Mouse (Mus musculus) midbrain, embryonic 11.5 days (tissue): ENCODE measurements around the gene Tbc1d1. TPM values are rescaled to one million over a fixed set of nuclear protein-coding genes. Genes with fewer than 3 reads are reported as not detected.

Experiments used
- ATAC-seq: fragments of 200-750 bp; cut with Nextera tagmentation; 2 replicates; pipeline ENCODE4 v1.8.0; 2017; ENCODE audit warnings: moderate TSS enrichment, moderate library complexity; ENCODE audit not compliant: low FRiP score
- DNase-seq: peaks from one replicate; pipeline ENCODE4 v3.0.0; 2015; ENCODE audit warnings: low spot score; ENCODE audit errors: missing footprints
- H3K27ac ChIP-seq: fragments of 300-500 bp; sonication (generic); 2 replicates; pipeline ENCODE4 v1.5.1; 2014; ENCODE audit warnings: low read depth, low read length
- H3K27me3 ChIP-seq: fragments of 300-500 bp; sonication (generic); 2 replicates; pipeline ENCODE4 v1.6.1; 2014; ENCODE audit warnings: mild to moderate bottlenecking, low read length, moderate library complexity, mixed read lengths; ENCODE audit not compliant: control insufficient read depth, insufficient read depth
- H3K36me3 ChIP-seq: fragments of 300-500 bp; sonication (generic); 2 replicates; pipeline ENCODE4 v1.6.1; 2014; ENCODE audit warnings: mild to moderate bottlenecking, low read length, moderate library complexity, mixed read lengths; ENCODE audit not compliant: control insufficient read depth, insufficient read depth
- H3K4me1 ChIP-seq: fragments of 300-500 bp; sonication (generic); 2 replicates; pipeline ENCODE4 v1.6.1; 2014; ENCODE audit warnings: low read length; ENCODE audit not compliant: control insufficient read depth, insufficient read depth
- H3K4me2 ChIP-seq: fragments of 300-500 bp; sonication (generic); 2 replicates; pipeline ENCODE4 v1.6.1; 2014; ENCODE audit warnings: mild to moderate bottlenecking, moderate library complexity
- H3K4me3 ChIP-seq: fragments of 300-500 bp; sonication (generic); 2 replicates; pipeline ENCODE4 v1.5.1; 2014; ENCODE audit warnings: low read depth, low read length
- H3K9ac ChIP-seq: fragments of 300-500 bp; sonication (generic); 2 replicates; pipeline ENCODE4 v1.6.1; 2014; ENCODE audit warnings: low read length
- H3K9me3 ChIP-seq: fragments of 300-500 bp; sonication (generic); 2 replicates; pipeline ENCODE4 v1.6.1; 2016; ENCODE audit warnings: low read length; ENCODE audit not compliant: control insufficient read depth
- WGBS: fragments of 180-500 bp; shearing (Covaris S2); extraction: QIAGEN DNeasy Blood & Tissue Kit; methylation state at CpG from one replicate; pipeline ENCODE4 v1.1.7; 2014; 5-methylcytosine and 5-hydroxymethylcytosine counted together
- polyA plus RNA-seq: library from polyadenylated mRNA; unstranded; fragments of >200 nt; fragmentation: Nextera tagmentation; extraction: Ambion mirVana; gene quantifications from 2 replicates; pipeline ENCODE4 v1.2.1, GENCODE M21; 2014

Gene Tbc1d1
- polyA plus RNA-seq, 1 experiment from 2014 or later, result 21.0 TPM

GRCm38 (mm10) chr5:64279668-64280067 is 123.6 kb downstream of the Tbc1d1 start:
- 73% methylated on average over 7 of the region's 7 CpGs for WGBS

GRCm38 (mm10) chr5:64280191-64280590 is 124.1 kb downstream of the Tbc1d1 start:
- DNase-seq (no peak), ATAC-seq (no peak)
- WGBS, result 90% methylated on average over 8 of the region's 8 CpGs
- H3K4me3 ChIP-seq, result no peak overlapping the region
- no peaks in the 10 kb centered on the region for H3K4me1 ChIP-seq
- no peak overlapping the region for H3K4me2 ChIP-seq
- no peaks in the 10 kb centered on the region for H3K27me3 ChIP-seq
- H3K36me3 ChIP-seq, result peaks cover 4% of the 10 kb centered on the region; the same call in 1 of the 2 replicates
- H3K9ac ChIP-seq, result no peak overlapping the region
- no peaks in the 10 kb centered on the region for H3K9me3 ChIP-seq
- no peak overlapping the region for H3K27ac ChIP-seq

More at GRCm38 (mm10) chr5:64279668-64280067, 123.6 kb downstream of the Tbc1d1 start:
- Histone ChIP-seq H3K4me2 (no peak overlapping the region), H3K27me3 (no peaks in the 10 kb centered on the region), H3K9me3 (no peaks in the 10 kb centered on the region), H3K9ac (no peak overlapping the region), H3K36me3 (peaks cover 4% of the 10 kb centered on the region; the same call in 1 of the 2 replicates), H3K27ac (no peak overlapping the region), H3K4me3 (no peak overlapping the region), H3K4me1 (no peaks in the 10 kb centered on the region)
- DNase-seq (no peak), ATAC-seq (no peak)

- 91% methylated on average over 4 of the region's 4 CpGs for WGBS
- Histone ChIP-seq H3K4me3 (no peak overlapping the region), H3K27ac (no peak overlapping the region), H3K36me3 (peaks cover 4% of the 10 kb centered on the region; the same call in 1 of the 2 replicates), H3K27me3 (no peaks in the 10 kb centered on the region), H3K4me1 (no peaks in the 10 kb centered on the region), H3K4me2 (no peak overlapping the region), H3K9me3 (no peaks in the 10 kb centered on the region), H3K9ac (no peak overlapping the region)
- no peak for DNase-seq
- ATAC-seq, result no peak
These were observed 124.5 kb downstream of the Tbc1d1 start for GRCm38 (mm10) chr5:64280613-64281012.

GRCm38 (mm10) chr5:64281674-64282073 is 125.6 kb downstream of the Tbc1d1 start:
- Histone ChIP-seq H3K36me3 (peaks cover 4% of the 10 kb centered on the region; the same call in 1 of the 2 replicates), H3K4me1 (no peaks in the 10 kb centered on the region), H3K27me3 (no peaks in the 10 kb centered on the region), H3K27ac (no peak overlapping the region), H3K4me3 (no peak overlapping the region), H3K4me2 (no peak overlapping the region), H3K9me3 (no peaks in the 10 kb centered on the region), H3K9ac (no peak overlapping the region)
- 91% methylated on average over 7 of the region's 7 CpGs for WGBS
- no peak for ATAC-seq
- DNase-seq, result no peak

- DNase-seq (no peak), ATAC-seq (no peak)
- 0 out of 2 replicates have a peak, but pooled peaks cover 7% of the 10 kb centered on the region for H3K36me3 ChIP-seq
- H3K9me3 ChIP-seq, result no peaks in the 10 kb centered on the region
- H3K4me2 ChIP-seq, result no peak overlapping the region
- no peak overlapping the region for H3K9ac ChIP-seq
- H3K4me3 ChIP-seq, result no peak overlapping the region
- no peak overlapping the region for H3K27ac ChIP-seq
- WGBS, result 86% methylated on average over 4 of the region's 4 CpGs
- H3K4me1 ChIP-seq, result no peaks in the 10 kb centered on the region
- H3K27me3 ChIP-seq, result no peaks in the 10 kb centered on the region
These were observed 126.5 kb downstream of the Tbc1d1 start for GRCm38 (mm10) chr5:64282594-64282993.

GRCm38 (mm10) chr5:64285289-64285688 is 129.2 kb downstream of the Tbc1d1 start:
- DNase-seq, result no peak
- no peak for ATAC-seq
- 92% methylated on average over 4 of the region's 4 CpGs for WGBS
- Histone ChIP-seq H3K9me3 (no peaks in the 10 kb centered on the region), H3K4me2 (no peak overlapping the region), H3K27me3 (no peaks in the 10 kb centered on the region), H3K9ac (no peak overlapping the region), H3K36me3 (0 out of 2 replicates have a peak, but pooled peaks cover 7% of the 10 kb centered on the region), H3K4me3 (no peak overlapping the region), H3K4me1 (no peaks in the 10 kb centered on the region; the same call in 1 of the 2 replicates), H3K27ac (no peak overlapping the region)

GRCm38 (mm10) chr5:64285851-64286250 is 129.7 kb downstream of the Tbc1d1 start:
- Histone ChIP-seq H3K27ac (no peak overlapping the region), H3K36me3 (0 out of 2 replicates have a peak, but pooled peaks cover 7% of the 10 kb centered on the region), H3K4me1 (no peaks in the 10 kb centered on the region; the same call in 1 of the 2 replicates), H3K9me3 (no peaks in the 10 kb centered on the region), H3K4me3 (no peak overlapping the region), H3K27me3 (no peaks in the 10 kb centered on the region), H3K9ac (no peak overlapping the region), H3K4me2 (no peak overlapping the region)
- WGBS, result 89% methylated on average over 13 of the region's 13 CpGs
- ATAC-seq, result no peak
- DNase-seq, result no peak

GRCm38 (mm10) chr5:64287287-64287686 is 131.2 kb downstream of the Tbc1d1 start:
- Histone ChIP-seq H3K36me3 (0 out of 2 replicates have a peak, but pooled peaks cover 6% of the 10 kb centered on the region), H3K4me3 (no peak overlapping the region), H3K4me1 (no peaks in the 10 kb centered on the region; the same call in 1 of the 2 replicates), H3K9me3 (no peaks in the 10 kb centered on the region), H3K27ac (no peak overlapping the region), H3K27me3 (no peaks in the 10 kb centered on the region), H3K4me2 (no peak overlapping the region), H3K9ac (no peak overlapping the region)
- WGBS, result 88% methylated on average over 8 of the region's 8 CpGs
- no peak for ATAC-seq
- DNase-seq, result no peak

- no peaks in the 10 kb centered on the region for H3K27me3 ChIP-seq
- ATAC-seq, result no peak
- H3K4me1 ChIP-seq, result no peaks in the 10 kb centered on the region; the same call in 1 of the 2 replicates
- DNase-seq, result no peak
- WGBS, result 88% methylated on average over 14 of the region's 14 CpGs
- no peak overlapping the region for H3K9ac ChIP-seq
- no peak overlapping the region for H3K27ac ChIP-seq
- H3K4me2 ChIP-seq, result no peak overlapping the region
- H3K36me3 ChIP-seq, result 0 out of 2 replicates have a peak, but pooled peaks cover 2% of the 10 kb centered on the region
- H3K4me3 ChIP-seq, result no peak overlapping the region
- H3K9me3 ChIP-seq, result no peaks in the 10 kb centered on the region
These were observed 132.2 kb downstream of the Tbc1d1 start for GRCm38 (mm10) chr5:64288031-64288928.
